Mouse (Mus musculus) lung, postnatal 0 days (tissue): ENCODE data around the gene Kcnip4. TPM values are rescaled to one million over a fixed set of nuclear protein-coding genes. Genes with fewer than 3 reads are reported as not detected.

Source experiments
- ATAC-seq: fragments of 200-750 bp; cut with Nextera tagmentation; 2 replicates; pipeline ENCODE4 v1.8.0; 2017; ENCODE audit warnings: moderate library complexity
- DNase-seq: peaks from one replicate; pipeline ENCODE4 v3.0.0-alpha.2; 2016; ENCODE audit warnings: low spot score
- H3K27ac ChIP-seq: fragments of 300-500 bp; sonication (generic); 2 replicates; pipeline ENCODE4 v1.5.1; 2014; ENCODE audit warnings: antibody characterized with exemption, mild to moderate bottlenecking, low read length, mixed read lengths
- H3K27me3 ChIP-seq: fragments of 300-500 bp; sonication (generic); replicated peaks from 2 replicates; pipeline ENCODE4 v1.6.1; 2014; ENCODE audit warnings: low read length, mixed read lengths; ENCODE audit not compliant: insufficient read depth
- H3K36me3 ChIP-seq: fragments of 300-500 bp; sonication (generic); 2 replicates; pipeline ENCODE4 v1.6.1; 2014; ENCODE audit warnings: low read length, mixed read lengths; ENCODE audit not compliant: insufficient read depth
- H3K4me1 ChIP-seq: fragments of 300-500 bp; sonication (generic); 2 replicates; pipeline ENCODE4 v1.6.1; 2014; ENCODE audit warnings: antibody characterized with exemption, low read depth, low read length, mixed read lengths; ENCODE audit not compliant: insufficient read depth
- H3K4me2 ChIP-seq: fragments of 300-500 bp; sonication (generic); replicated peaks from 2 replicates; pipeline ENCODE4 v1.6.1; 2014; ENCODE audit warnings: low read depth, mild to moderate bottlenecking, low read length, moderate library complexity, mixed read lengths
- H3K4me3 ChIP-seq: fragments of 300-500 bp; sonication (generic); 2 replicates; pipeline ENCODE4 v1.5.1; 2014; ENCODE audit warnings: low read depth, low read length
- H3K9ac ChIP-seq: fragments of 300-500 bp; sonication (generic); replicated peaks from 2 replicates; pipeline ENCODE4 v1.6.1; 2014; ENCODE audit warnings: low read depth, mild to moderate bottlenecking
- H3K9me3 ChIP-seq: fragments of 300-500 bp; sonication (generic); 2 replicates; pipeline ENCODE4 v1.6.1; 2016; ENCODE audit warnings: low read length, mixed read lengths
- CTCF ChIP-seq: IDR thresholded peaks from 2 replicates; pipeline ENCODE4 v1.5.1; 2016; ENCODE audit warnings: antibody characterized with exemption, mild to moderate bottlenecking
- EP300 ChIP-seq: IDR thresholded peaks from 2 replicates; pipeline ENCODE4 v1.6.1; 2016; ENCODE audit warnings: antibody characterized with exemption, mild to moderate bottlenecking, control low read depth
- WGBS: fragments of 180-500 bp; shearing (Covaris S2); extraction: QIAGEN DNeasy Blood & Tissue Kit; methylation state at CpG from one replicate; pipeline ENCODE4 v1.1.7; 2014; 5-methylcytosine and 5-hydroxymethylcytosine counted together
- polyA plus RNA-seq: library from polyadenylated mRNA; unstranded; fragments of >200 nt; fragmentation: Nextera tagmentation; extraction: Ambion mirVana; gene quantifications from 2 replicates; pipeline ENCODE4 v1.2.1, GENCODE M21; 2015

The Kcnip4 gene
- polyA plus RNA-seq, 1 experiment from 2014 or later = 0.53 TPM

DNA sequence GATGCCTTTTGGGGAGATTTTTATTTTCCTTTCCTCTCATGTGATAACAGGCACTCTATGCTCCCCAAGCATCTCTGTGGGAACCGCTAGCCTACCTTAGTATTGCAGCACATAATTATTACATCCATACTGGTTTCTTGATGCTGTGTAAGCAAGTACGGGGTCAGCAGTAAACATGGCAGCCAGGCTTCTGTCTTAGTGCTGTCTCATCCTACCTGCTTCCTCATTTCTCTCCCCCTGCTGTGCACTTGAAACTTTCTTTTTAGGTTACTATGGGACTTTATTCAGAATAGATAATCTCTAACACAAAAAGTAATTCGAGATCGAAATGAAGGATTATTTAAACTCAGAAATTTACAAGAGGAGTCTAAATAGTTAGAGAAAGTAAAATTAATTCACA, 973.0 kb downstream of the Kcnip4 start:
- H3K27ac ChIP-seq = no peak overlapping the region
- H3K36me3 ChIP-seq = no peaks in the 10 kb centered on the region
- H3K9me3 ChIP-seq = no peaks in the 10 kb centered on the region
- no peak overlapping the region for H3K4me3 ChIP-seq
- H3K4me1 ChIP-seq = no peaks in the 10 kb centered on the region
- DNase-seq (no peak), ATAC-seq (no peak)
- no peak overlapping the region for H3K4me2 ChIP-seq
- no peak for TF ChIP-seq EP300
- TF ChIP-seq CTCF = no peak
- WGBS = 76% methylated on average over 4 of the region's 4 CpGs
- no peaks in the 10 kb centered on the region for H3K27me3 ChIP-seq
- no peak overlapping the region for H3K9ac ChIP-seq

GRCm38 (mm10) chr5:48545825-48546224, 978.9 kb downstream of the Kcnip4 start:
- ATAC-seq = no peak
- Histone ChIP-seq H3K9ac (no peak overlapping the region), H3K4me3 (no peak overlapping the region), H3K36me3 (no peaks in the 10 kb centered on the region), H3K4me1 (no peaks in the 10 kb centered on the region), H3K4me2 (no peak overlapping the region), H3K27me3 (no peaks in the 10 kb centered on the region), H3K9me3 (no peaks in the 10 kb centered on the region), H3K27ac (no peak overlapping the region)
- DNase-seq = no peak
- WGBS = 64% methylated on average over 3 of the region's 3 CpGs
- TF ChIP-seq EP300 (no peak), CTCF (no peak)

DNA sequence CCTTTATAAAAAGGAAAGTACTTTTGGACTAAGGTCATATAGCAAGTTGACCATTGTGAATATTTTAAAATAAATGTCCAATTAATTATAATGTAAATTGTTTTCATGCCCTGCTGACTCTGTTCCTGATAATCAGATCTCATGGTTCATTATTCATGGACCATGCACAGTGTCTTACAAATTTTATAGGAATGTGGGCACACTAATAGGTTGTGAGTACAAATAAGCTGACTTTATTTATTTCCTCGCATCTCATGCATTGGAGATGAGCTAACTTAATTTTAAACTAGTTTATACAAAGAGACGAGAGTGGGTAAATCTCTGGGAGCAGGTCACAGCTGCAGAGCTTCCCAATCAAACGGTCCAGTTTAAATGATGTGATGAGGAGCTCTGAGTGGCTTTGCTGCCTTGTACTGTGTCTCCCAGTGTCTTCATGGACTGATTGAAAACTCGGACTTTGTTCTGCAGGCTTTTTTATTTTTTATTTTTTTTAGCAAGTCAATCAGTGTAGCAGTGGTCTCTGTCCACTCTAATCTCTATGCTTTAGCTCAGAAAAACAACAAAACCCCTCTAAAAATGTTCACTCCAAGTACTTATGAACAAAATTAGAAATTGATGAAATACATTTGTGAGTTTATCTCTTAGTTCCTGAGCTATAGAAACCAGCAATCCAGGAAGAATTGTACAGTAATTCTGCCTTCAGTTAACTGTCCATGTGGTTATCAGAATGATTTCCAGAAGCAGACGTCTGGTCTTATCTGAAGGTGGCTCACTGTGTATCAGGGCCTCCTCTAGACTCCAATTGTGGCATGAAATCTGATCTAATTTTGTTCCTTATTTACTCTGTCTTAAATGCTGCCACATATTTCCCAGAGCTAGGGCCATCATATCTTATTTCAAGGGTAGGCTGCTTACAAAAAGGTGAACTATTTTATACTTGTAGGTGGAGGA, 979.6 kb downstream of the Kcnip4 start:
- ATAC-seq (no peak), DNase-seq (no peak)
- Histone ChIP-seq H3K4me1 (no peaks in the 10 kb centered on the region), H3K36me3 (no peaks in the 10 kb centered on the region), H3K27me3 (no peaks in the 10 kb centered on the region), H3K9me3 (no peaks in the 10 kb centered on the region), H3K27ac (no peak overlapping the region), H3K9ac (no peak overlapping the region), H3K4me2 (no peak overlapping the region), H3K4me3 (no peak overlapping the region)
- 39% methylated on average over 5 of the region's 5 CpGs for WGBS
- TF ChIP-seq EP300 = no peak
- no peak for TF ChIP-seq CTCF

GRCm38 (mm10) chr5:48518035-48518434, 1006.7 kb downstream of the Kcnip4 start:
- Histone ChIP-seq H3K9ac (no peak overlapping the region), H3K4me3 (no peak overlapping the region), H3K4me2 (no peak overlapping the region), H3K27me3 (no peaks in the 10 kb centered on the region), H3K4me1 (no peaks in the 10 kb centered on the region), H3K27ac (no peak overlapping the region), H3K36me3 (no peaks in the 10 kb centered on the region), H3K9me3 (no peaks in the 10 kb centered on the region)
- DNase-seq (no peak), ATAC-seq (no peak)
- TF ChIP-seq CTCF (no peak), EP300 (no peak)
- 83% methylated on average over 4 of the region's 4 CpGs for WGBS

DNA sequence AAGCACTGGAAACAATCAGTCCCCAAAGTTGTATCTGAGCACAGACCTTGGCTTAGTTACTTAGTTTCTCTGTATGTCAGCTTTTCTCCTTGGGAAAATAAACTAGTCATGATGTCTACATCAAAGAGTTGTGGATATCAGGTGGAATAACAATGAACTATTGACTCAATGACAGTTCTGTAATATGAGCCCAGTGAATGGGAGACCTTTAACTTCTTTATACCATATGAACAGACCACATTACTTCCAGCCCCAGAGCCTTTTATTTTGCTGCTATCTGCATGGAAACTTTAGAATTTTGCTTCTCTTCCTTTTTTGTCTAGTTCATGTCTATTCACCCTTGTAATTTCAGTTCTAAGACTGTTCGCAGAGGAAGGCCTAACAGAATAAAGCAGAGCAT, 1011.4 kb downstream of the Kcnip4 start:
- DNase-seq = no peak
- no peaks in the 10 kb centered on the region for H3K4me1 ChIP-seq
- TF ChIP-seq CTCF (no peak), EP300 (no peak)
- H3K36me3 ChIP-seq = no peaks in the 10 kb centered on the region
- no peaks in the 10 kb centered on the region for H3K27me3 ChIP-seq
- no peak for ATAC-seq
- H3K27ac ChIP-seq = no peak overlapping the region
- no peak overlapping the region for H3K9ac ChIP-seq
- H3K9me3 ChIP-seq = no peaks in the 10 kb centered on the region
- no peak overlapping the region for H3K4me2 ChIP-seq
- H3K4me3 ChIP-seq = no peak overlapping the region
- WGBS = 77% methylated on average over 1 of the region's 1 CpGs

- H3K27me3 ChIP-seq = no peaks in the 10 kb centered on the region
- H3K4me2 ChIP-seq = no peak overlapping the region
- no peak for TF ChIP-seq CTCF
- TF ChIP-seq EP300 = no peak
- H3K4me3 ChIP-seq = no peak overlapping the region
- H3K27ac ChIP-seq = no peak overlapping the region
- WGBS = 4% methylated on average over 1 of the region's 1 CpGs
- ATAC-seq (no peak), DNase-seq (no peak)
- no peaks in the 10 kb centered on the region for H3K36me3 ChIP-seq
- H3K9me3 ChIP-seq = no peaks in the 10 kb centered on the region
- no peaks in the 10 kb centered on the region for H3K4me1 ChIP-seq
- no peak overlapping the region for H3K9ac ChIP-seq
Measured at GRCm38 (mm10) chr5:48511357-48511756, 1013.4 kb downstream of the Kcnip4 start.
